Mouse (Mus musculus): ENCODE measurements at regions not wholly inside any gene's neighbourhood (a gene's known extent, or its start where the extent isn't known, plus 50 kb on each side); places are given as distances from the start of the nearest gene placed in this dataset.

- 75% methylated on average over 8 of the region's 8 CpGs for WGBS
- H3K27ac ChIP-seq (ENCODE audit: low read depth, low read length), result no peak overlapping the region
- no peaks in the 10 kb centered on the region for H3K4me1 ChIP-seq (ENCODE audit: insufficient read depth)
- H3K27me3 ChIP-seq (ENCODE audit: insufficient read depth, low read length), result no peaks in the 10 kb centered on the region
- H3K9ac ChIP-seq, result no peak overlapping the region
- no peaks in the 10 kb centered on the region for H3K36me3 ChIP-seq (ENCODE audit: insufficient read depth)
- no peak for TF ChIP-seq CTCF (IDR thresholded peaks at IDR 0.05; ENCODE audit: low read depth)
- H3K4me3 ChIP-seq (ENCODE audit: low read depth, low read length), result no peak overlapping the region
- no peaks in the 10 kb centered on the region for H3K9me3 ChIP-seq (ENCODE audit: low read length)
- ATAC-seq, result no peak
- H3K4me2 ChIP-seq (ENCODE audit: low read depth), result no peak overlapping the region
- no peak for DNase-seq
Observed at GRCm38 (mm10) chr1:91697053-91697452, 104.2 kb upstream of the Twist2 start.

DNA sequence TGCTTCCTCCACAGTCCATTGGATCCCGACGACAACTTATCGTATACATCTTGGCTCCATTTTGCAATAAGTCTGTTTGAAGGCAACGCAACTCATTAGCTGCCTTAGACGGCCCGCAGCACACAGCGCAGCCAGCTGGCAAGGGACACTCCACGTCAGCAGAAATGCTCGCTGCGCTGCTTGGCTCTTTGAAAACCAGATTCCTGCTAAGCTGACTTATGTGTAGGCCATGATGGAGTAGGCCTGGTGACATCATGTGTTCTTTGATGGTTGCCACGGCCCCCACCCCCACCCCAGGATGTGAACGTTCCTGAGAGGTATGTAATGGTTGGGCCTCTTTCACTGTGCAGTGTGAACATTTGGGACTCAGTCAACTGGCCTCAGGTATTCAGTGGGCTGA lies 99.8 kb upstream of the Twist2 start:
- peak; percentile 50 for DNase-seq
- 62% methylated on average over 12 of the region's 12 CpGs for WGBS

DNA sequence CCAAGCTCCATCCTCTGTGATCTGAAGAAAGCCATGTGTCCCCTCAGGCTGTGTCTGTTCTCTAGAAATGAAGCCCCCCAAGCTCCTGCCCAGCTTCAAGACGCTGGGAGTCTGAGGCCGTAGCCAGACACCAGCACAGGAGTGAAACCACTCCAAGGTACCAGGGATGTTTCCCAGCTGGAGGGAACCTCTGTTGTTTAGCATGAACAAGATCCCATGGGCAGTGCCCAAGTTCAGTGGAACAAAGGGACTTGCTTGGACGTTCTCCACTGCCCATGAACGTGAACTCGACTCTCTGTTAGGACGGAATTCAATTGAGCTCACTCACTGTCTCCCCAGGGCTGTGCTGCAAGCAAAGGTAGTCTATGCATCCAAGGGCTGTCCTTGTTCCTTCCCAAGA lies 99.2 kb upstream of the Twist2 start:
- DNase-seq (no peak), ATAC-seq (no peak)
- no peak overlapping the region for H3K4me2 ChIP-seq (ENCODE audit: low read depth)
- H3K27ac ChIP-seq (ENCODE audit: low read depth, low read length), result no peak overlapping the region
- H3K9me3 ChIP-seq (ENCODE audit: low read length), result no peaks in the 10 kb centered on the region
- 86% methylated on average over 6 of the region's 6 CpGs for WGBS
- no peak overlapping the region for H3K4me3 ChIP-seq (ENCODE audit: low read depth, low read length)
- no peaks in the 10 kb centered on the region for H3K27me3 ChIP-seq (ENCODE audit: insufficient read depth, low read length)
- no peak overlapping the region for H3K9ac ChIP-seq
- no peaks in the 10 kb centered on the region for H3K36me3 ChIP-seq (ENCODE audit: insufficient read depth)
- H3K4me1 ChIP-seq (ENCODE audit: insufficient read depth), result no peaks in the 10 kb centered on the region
- TF ChIP-seq CTCF (IDR thresholded peaks at IDR 0.05; ENCODE audit: low read depth), result no peak

More for the DNA sequence above, 99.8 kb upstream of the Twist2 start:
- no peak overlapping the region for H3K9ac ChIP-seq
- no peak overlapping the region for H3K27ac ChIP-seq (ENCODE audit: low read depth, low read length)
- H3K9me3 ChIP-seq (ENCODE audit: low read length), result no peaks in the 10 kb centered on the region
- no peaks in the 10 kb centered on the region for H3K4me1 ChIP-seq (ENCODE audit: insufficient read depth)
- no peak overlapping the region for H3K4me3 ChIP-seq (ENCODE audit: low read depth, low read length)
- peak; percentile 76 for ATAC-seq
- no peaks in the 10 kb centered on the region for H3K27me3 ChIP-seq (ENCODE audit: insufficient read depth, low read length)
- H3K36me3 ChIP-seq (ENCODE audit: insufficient read depth), result no peaks in the 10 kb centered on the region
- H3K4me2 ChIP-seq (ENCODE audit: low read depth), result no peak overlapping the region
- no peak for TF ChIP-seq CTCF (IDR thresholded peaks at IDR 0.05; ENCODE audit: low read depth)

GRCm38 (mm10) chr1:91702737-91703136 lies 98.5 kb upstream of the Twist2 start:
- Histone ChIP-seq H3K27ac (ENCODE audit: low read depth, low read length) (no peak overlapping the region), H3K9me3 (ENCODE audit: low read length) (no peaks in the 10 kb centered on the region), H3K36me3 (ENCODE audit: insufficient read depth) (no peaks in the 10 kb centered on the region), H3K4me2 (ENCODE audit: low read depth) (no peak overlapping the region), H3K4me1 (ENCODE audit: insufficient read depth) (no peaks in the 10 kb centered on the region), H3K27me3 (ENCODE audit: insufficient read depth, low read length) (no peaks in the 10 kb centered on the region), H3K9ac (no peak overlapping the region), H3K4me3 (ENCODE audit: low read depth, low read length) (no peak overlapping the region)
- no peak for ATAC-seq
- no peak for TF ChIP-seq CTCF (IDR thresholded peaks at IDR 0.05; ENCODE audit: low read depth)
- DNase-seq, result no peak

GRCm38 (mm10) chr1:91705451-91705850 lies 95.8 kb upstream of the Twist2 start:
- Histone ChIP-seq H3K4me1 (ENCODE audit: insufficient read depth) (peaks cover 3% of the 10 kb centered on the region; the same call in 1 of the 2 replicates), H3K9ac (no peak overlapping the region), H3K27ac (ENCODE audit: low read depth, low read length) (no peak overlapping the region), H3K36me3 (ENCODE audit: insufficient read depth) (no peaks in the 10 kb centered on the region), H3K27me3 (ENCODE audit: insufficient read depth, low read length) (no peaks in the 10 kb centered on the region), H3K9me3 (ENCODE audit: low read length) (no peaks in the 10 kb centered on the region), H3K4me2 (ENCODE audit: low read depth) (no peak overlapping the region), H3K4me3 (ENCODE audit: low read depth, low read length) (no peak overlapping the region)
- WGBS, result 72% methylated on average over 9 of the region's 9 CpGs
- ATAC-seq (no peak), DNase-seq (no peak)
- no peak for TF ChIP-seq CTCF (IDR thresholded peaks at IDR 0.05; ENCODE audit: low read depth)

DNA sequence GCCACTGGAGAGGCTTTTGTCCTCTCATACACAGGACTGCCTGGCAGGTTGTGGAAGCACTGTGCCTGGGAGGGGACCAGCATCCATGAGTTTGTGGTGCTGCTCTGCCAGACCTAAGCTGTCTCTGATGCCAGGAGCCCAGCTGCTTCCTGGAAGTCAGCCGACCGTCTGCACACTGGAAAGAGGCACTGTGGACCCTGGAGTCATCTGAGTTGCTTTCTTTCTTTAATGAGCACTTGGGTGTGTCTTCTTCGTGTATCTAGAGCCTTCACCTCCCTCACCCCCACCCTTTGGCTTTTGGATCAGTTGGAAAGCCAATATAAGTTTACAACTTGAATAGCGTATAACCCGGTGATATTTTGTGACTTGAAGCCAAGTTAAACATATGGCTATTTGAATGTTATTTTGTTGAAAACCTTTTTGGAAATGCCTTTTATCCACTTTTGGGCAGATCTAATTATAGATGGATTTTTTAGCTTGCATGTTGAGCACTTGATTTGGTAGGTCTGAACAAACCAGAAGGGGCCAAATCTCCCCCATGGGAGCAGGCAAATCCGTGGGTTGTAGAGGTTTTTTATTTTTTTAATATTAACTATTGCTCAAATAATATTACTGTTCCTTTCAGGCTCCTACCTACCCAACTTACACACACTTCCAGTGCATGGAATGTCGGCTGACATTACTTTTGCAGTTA lies 92.6 kb upstream of the Twist2 start:
- WGBS, result 49% methylated on average over 7 of the region's 7 CpGs
- no peak overlapping the region for H3K27ac ChIP-seq (ENCODE audit: low read depth, low read length)
- H3K27me3 ChIP-seq (ENCODE audit: insufficient read depth, low read length), result no peaks in the 10 kb centered on the region
- no peak overlapping the region for H3K4me2 ChIP-seq (ENCODE audit: low read depth)
- no peak overlapping the region for H3K4me3 ChIP-seq (ENCODE audit: low read depth, low read length)
- H3K9me3 ChIP-seq (ENCODE audit: low read length), result no peaks in the 10 kb centered on the region; the same call in 1 of the 2 replicates
- H3K4me1 ChIP-seq (ENCODE audit: insufficient read depth), result peaks cover 3% of the 10 kb centered on the region; the same call in 1 of the 2 replicates
- ATAC-seq, result peak; percentile 38; the same call in 1 of the 2 replicates
- H3K9ac ChIP-seq, result no peak overlapping the region
- DNase-seq, result peak; percentile 39
- TF ChIP-seq CTCF (IDR thresholded peaks at IDR 0.05; ENCODE audit: low read depth), result no peak
- H3K36me3 ChIP-seq (ENCODE audit: insufficient read depth), result no peaks in the 10 kb centered on the region

DNA sequence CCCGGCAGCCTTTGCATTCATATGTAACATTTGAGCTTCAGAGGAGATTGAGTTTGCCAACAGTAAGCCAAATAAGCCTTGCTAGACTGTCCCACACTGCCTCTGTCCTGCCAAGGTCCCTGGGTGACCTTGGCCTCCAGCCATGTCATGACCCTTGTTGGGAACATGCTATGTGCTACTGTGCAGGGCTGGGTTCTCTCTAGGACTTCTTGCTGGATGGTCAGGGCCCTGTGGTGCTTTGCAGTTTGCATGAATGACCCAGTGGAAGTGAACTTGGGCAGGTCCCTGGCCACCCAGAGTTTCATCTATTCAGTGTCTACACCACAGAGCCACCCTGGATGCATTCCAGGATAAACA lies 92.0 kb upstream of the Twist2 start:
- TF ChIP-seq CTCF (IDR thresholded peaks at IDR 0.05; ENCODE audit: low read depth), result no peak
- Histone ChIP-seq H3K27me3 (ENCODE audit: insufficient read depth, low read length) (no peaks in the 10 kb centered on the region), H3K4me1 (ENCODE audit: insufficient read depth) (peaks cover 3% of the 10 kb centered on the region; the same call in 1 of the 2 replicates), H3K36me3 (ENCODE audit: insufficient read depth) (no peaks in the 10 kb centered on the region), H3K9ac (no peak overlapping the region), H3K4me2 (ENCODE audit: low read depth) (no peak overlapping the region), H3K27ac (ENCODE audit: low read depth, low read length) (no peak overlapping the region), H3K9me3 (ENCODE audit: low read length) (no peaks in the 10 kb centered on the region; the same call in 1 of the 2 replicates), H3K4me3 (ENCODE audit: low read depth, low read length) (no peak overlapping the region)
- DNase-seq, result no peak
- ATAC-seq, result no peak
- 78% methylated on average over 1 of the region's 1 CpGs for WGBS

Measured in forebrain, postnatal 0 days (tissue).